Mouse (Mus musculus) CH12.LX (cell line): Measurements from ENCODE around the gene Trim15.

ENCODE experiments used
- CTCF ChIP-seq, 2 experiments: IDR thresholded peaks in 1 of 2; conservative IDR thresholded peaks in 1 of 2; 2 replicates each; pipeline ENCODE4 v1.5.1; 2011 to 2012; ENCODE audit warnings: low read depth in 2 of 2, low read length in 2 of 2, improper control_type of control experiment in 1 of 2, inconsistent platforms in 1 of 2, mild to moderate bottlenecking in 1 of 2, moderate library complexity in 1 of 2
- EP300 ChIP-seq: IDR thresholded peaks from 2 replicates; pipeline ENCODE4 v1.6.1; 2011; ENCODE audit warnings: low read length, improper control_type of control experiment
- GABPA ChIP-seq: IDR thresholded peaks from 2 replicates; pipeline ENCODE4 v1.6.1; 2012; ENCODE audit warnings: low read depth, low read length, improper control_type of control experiment, inconsistent platforms; ENCODE audit not compliant: insufficient replicate concordance
- IRF4 ChIP-seq: IDR thresholded peaks from 2 replicates; pipeline ENCODE4 v1.6.1; 2014; ENCODE audit warnings: low read depth, mild to moderate bottlenecking, inconsistent platforms, low read length, improper control_type of control experiment
- JUND ChIP-seq: conservative IDR thresholded peaks from 2 replicates; pipeline ENCODE4 v1.6.1; 2011; ENCODE audit warnings: low read depth, low read length, improper control_type of control experiment
- KAT2A ChIP-seq: IDR thresholded peaks from 2 replicates; pipeline ENCODE4 v1.6.1; 2012; ENCODE audit warnings: low read length, improper control_type of control experiment, inconsistent platforms; ENCODE audit not compliant: insufficient replicate concordance
- MAFK ChIP-seq: IDR thresholded peaks from 2 replicates; pipeline ENCODE4 v1.6.1; 2011; ENCODE audit warnings: low read length, improper control_type of control experiment; ENCODE audit not compliant: insufficient replicate concordance
- MXI1 ChIP-seq: IDR thresholded peaks from 2 replicates; pipeline ENCODE4 v1.6.1; 2011; ENCODE audit warnings: mild to moderate bottlenecking, low read depth, low read length, improper control_type of control experiment
- POLR2A ChIP-seq: IDR thresholded peaks from 2 replicates; pipeline ENCODE4 v1.6.1; 2011; ENCODE audit warnings: low read depth, mild to moderate bottlenecking, improper control_type of control experiment, low read length
- RAD21 ChIP-seq: IDR thresholded peaks from 2 replicates; pipeline ENCODE4 v1.6.1; 2011; ENCODE audit warnings: low read depth, mild to moderate bottlenecking, low read length, improper control_type of control experiment, moderate library complexity
- TBP ChIP-seq: conservative IDR thresholded peaks from 2 replicates; pipeline ENCODE4 v1.6.1; 2011; ENCODE audit warnings: low read depth, low read length, improper control_type of control experiment
- TCF12 ChIP-seq: IDR thresholded peaks from 2 replicates; pipeline ENCODE4 v1.6.1; 2014; ENCODE audit warnings: low read depth, mild to moderate bottlenecking, inconsistent platforms, low read length, improper control_type of control experiment
- USF1 ChIP-seq: IDR thresholded peaks from 2 replicates; pipeline ENCODE4 v1.6.1; 2014; ENCODE audit warnings: low read depth, mild to moderate bottlenecking, inconsistent platforms, low read length, improper control_type of control experiment
- ZC3H11A ChIP-seq: IDR thresholded peaks from 2 replicates; pipeline ENCODE4 v1.6.1; 2012; ENCODE audit warnings: low read depth, mild to moderate bottlenecking, inconsistent platforms, low read length, improper control_type of control experiment

GRCm38 (mm10) chr17:36883350-36883749 lies 16.3 kb upstream of the Trim15 start:
- TF ChIP-seq EP300 (no peak), MAFK (no peak), CTCF (conservative IDR thresholded peaks at IDR 0.05 in 1 of 2, IDR thresholded peaks at IDR 0.05 in 1 of 2; ENCODE audit: low read depth in 2 of 2, low read length in 2 of 2) (no peak), TCF12 (no peak), POLR2A (no peak), GABPA (no peak), USF1 (no peak), MXI1 (no peak), JUND (no peak), KAT2A (no peak), TBP (no peak), ZC3H11A (no peak), IRF4 (no peak), RAD21 (no peak)
